Mouse (Mus musculus): Measurements from ENCODE around the gene Scarb2. TPM values are rescaled to one million over a fixed set of nuclear protein-coding genes. Genes with fewer than 3 reads are reported as not detected.

The Scarb2 gene
- polyA plus RNA-seq, 1 experiment: 46.6 TPM

DNA sequence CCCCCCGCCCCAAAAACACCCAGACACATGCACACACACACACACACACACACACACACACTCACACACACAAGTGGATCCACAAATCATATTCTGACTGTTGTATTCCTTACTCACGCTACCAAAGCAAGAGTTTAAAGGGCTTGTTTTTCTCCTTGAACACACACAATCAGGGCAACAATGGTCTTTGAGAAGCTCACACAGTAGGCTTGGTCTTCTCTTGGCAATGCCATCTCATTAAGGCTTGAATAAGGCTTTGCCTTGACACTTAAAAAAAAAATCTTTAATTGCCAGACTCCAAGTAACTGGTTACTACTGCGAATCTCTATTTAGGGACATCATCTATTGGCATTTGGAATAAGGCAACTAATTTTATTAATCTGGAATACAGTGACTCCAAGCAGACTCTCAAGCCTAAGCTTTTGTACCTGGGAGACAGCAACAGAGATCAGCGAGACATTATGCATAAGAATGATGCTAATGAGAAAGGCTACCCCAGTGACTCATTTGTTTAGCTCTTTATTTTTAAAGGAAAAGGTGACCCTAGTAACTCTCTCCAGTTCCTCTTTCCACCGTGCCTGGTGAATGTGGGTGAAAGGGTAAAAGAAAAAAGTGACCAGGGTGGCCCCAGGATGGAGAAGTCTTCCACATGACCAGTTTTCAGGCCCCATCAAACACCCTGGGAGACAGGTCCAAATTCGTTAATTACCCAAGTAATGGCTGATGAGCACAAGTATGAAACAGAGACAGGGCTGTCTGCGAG, 2.6 kb downstream of the Scarb2 start:
- Histone ChIP-seq H3K4me3 (peak overlapping the region; percentile 76), H3K36me3 (ENCODE audit: control insufficient read depth, insufficient read depth) (no peaks in the 10 kb centered on the region)
- TF ChIP-seq SRF (IDR thresholded peaks at IDR 0.05; ENCODE audit: control insufficient read depth, insufficient read length, low read depth): no peak
- TF ChIP-seq POLR2A (IDR thresholded peaks at IDR 0.05; ENCODE audit: insufficient read length, low read depth): no peak
- no peak for TF ChIP-seq MAX (IDR thresholded peaks at IDR 0.05; ENCODE audit: low read depth)
- TF ChIP-seq USF1 (IDR thresholded peaks at IDR 0.05; ENCODE audit: low read depth): no peak

DNA sequence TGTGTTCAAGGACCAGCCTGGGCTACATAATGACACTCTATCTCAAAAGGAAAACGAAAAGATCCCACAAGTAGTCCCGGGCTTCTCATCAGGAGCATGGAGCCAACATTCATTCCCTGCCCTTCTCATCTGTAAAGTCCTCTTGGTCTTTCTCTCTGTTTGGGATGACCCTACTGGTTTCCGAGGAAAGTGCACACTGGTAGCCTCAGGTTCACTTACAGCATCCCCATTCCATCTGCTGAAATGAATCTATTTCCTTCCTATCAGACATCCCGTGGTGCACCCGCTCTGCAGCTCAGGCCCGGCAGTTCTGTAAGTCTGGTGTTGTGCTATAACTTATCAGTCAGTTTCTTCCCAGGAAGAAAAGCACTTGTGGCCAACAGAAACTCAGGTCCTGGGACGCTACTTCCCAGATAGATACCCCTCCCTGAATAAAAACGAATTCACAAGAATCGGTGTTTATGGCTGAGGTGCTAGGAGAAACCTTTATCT, 3.2 kb downstream of the Scarb2 start:
- TF ChIP-seq E2F4 (IDR thresholded peaks at IDR 0.05; ENCODE audit: insufficient read depth) (no peak), MYOD1 (IDR thresholded peaks at IDR 0.05; ENCODE audit: control insufficient read depth in 1 of 3, insufficient read length in 2 of 3, low read depth in 2 of 3) (no peak), REST (IDR thresholded peaks at IDR 0.05; ENCODE audit: insufficient read depth, insufficient read length) (no peak), TCF12 (IDR thresholded peaks at IDR 0.05; ENCODE audit: insufficient read depth, poor library complexity, severe bottlenecking) (no peak), MAX (IDR thresholded peaks at IDR 0.05; ENCODE audit: low read depth) (no peak), CEBPB (IDR thresholded peaks at IDR 0.05; ENCODE audit: insufficient read depth, poor library complexity, severe bottlenecking) (no peak), POLR2AphosphoS2 (IDR thresholded peaks at IDR 0.05; ENCODE audit: insufficient read length, low read depth) (no peak), USF1 (IDR thresholded peaks at IDR 0.05; ENCODE audit: low read depth) (no peak), TCF3 (IDR thresholded peaks at IDR 0.05; ENCODE audit: insufficient read length, low read depth) (no peak), SRF (IDR thresholded peaks at IDR 0.05; ENCODE audit: control insufficient read depth, insufficient read length, low read depth) (no peak)
- H3K79me2 ChIP-seq (ENCODE audit: control insufficient read depth, insufficient read depth): peaks cover 46% of the 10 kb centered on the region
- peak overlapping the region; percentile 76 for H3K4me3 ChIP-seq

More for the DNA sequence above, 2.6 kb downstream of the Scarb2 start:
- Histone ChIP-seq H3ac (ENCODE audit: control insufficient read depth, insufficient read length) (peak overlapping the region; percentile 100), H3K79me2 (ENCODE audit: control insufficient read depth, insufficient read depth) (peaks cover 46% of the 10 kb centered on the region), H3K4me2 (ENCODE audit: low read depth) (peak overlapping the region; percentile 93), H3K27me3 (ENCODE audit: control insufficient read depth, insufficient read depth, insufficient read length) (no peaks in the 10 kb centered on the region)

DNA sequence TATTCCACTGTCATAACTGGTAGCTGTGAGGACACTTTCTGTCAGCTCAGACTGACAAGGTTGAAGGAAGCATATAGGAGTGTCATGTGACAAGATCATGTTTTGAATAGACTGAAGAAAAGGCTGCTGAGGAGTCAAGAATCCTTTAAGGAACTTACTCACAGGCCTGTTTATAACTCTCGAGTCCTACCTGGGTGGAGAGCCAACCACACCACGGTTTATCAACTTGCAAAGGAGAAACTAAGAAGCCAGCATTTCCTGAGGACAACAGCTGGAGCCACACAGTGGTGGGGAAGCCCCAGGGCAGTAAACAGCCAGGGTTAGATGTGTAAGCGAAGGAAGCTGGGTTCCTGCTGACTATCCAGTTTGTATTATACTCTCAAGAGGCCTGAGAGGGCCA, 7.3 kb downstream of the Scarb2 start:
- no peak overlapping the region for H3ac ChIP-seq (ENCODE audit: control insufficient read depth, insufficient read length)
- no peak overlapping the region for H3K4me2 ChIP-seq (ENCODE audit: low read depth)
- no peak overlapping the region for H3K4me3 ChIP-seq
- TF ChIP-seq MYOG (IDR thresholded peaks at IDR 0.05; ENCODE audit: control insufficient read depth in 1 of 3, insufficient read depth in 1 of 3, insufficient read length in 2 of 3, low read depth in 2 of 3): peak in 1 of 3 experiments; percentile 13
- no peak for TF ChIP-seq REST (IDR thresholded peaks at IDR 0.05; ENCODE audit: insufficient read depth, insufficient read length)
- TF ChIP-seq MAX (IDR thresholded peaks at IDR 0.05; ENCODE audit: low read depth): no peak
- peak; percentile 1 for TF ChIP-seq USF1 (IDR thresholded peaks at IDR 0.05; ENCODE audit: low read depth)
- TF ChIP-seq MYOD1 (IDR thresholded peaks at IDR 0.05; ENCODE audit: control insufficient read depth in 1 of 3, insufficient read length in 2 of 3, low read depth in 2 of 3): no peak
- TF ChIP-seq POLR2A (IDR thresholded peaks at IDR 0.05; ENCODE audit: insufficient read length, low read depth): no peak
- no peak for TF ChIP-seq POLR2AphosphoS2 (IDR thresholded peaks at IDR 0.05; ENCODE audit: insufficient read length, low read depth)
- TF ChIP-seq CEBPB (IDR thresholded peaks at IDR 0.05; ENCODE audit: insufficient read depth, poor library complexity, severe bottlenecking): no peak
- no peak for TF ChIP-seq E2F4 (IDR thresholded peaks at IDR 0.05; ENCODE audit: insufficient read depth)
- no peak for TF ChIP-seq SRF (IDR thresholded peaks at IDR 0.05; ENCODE audit: control insufficient read depth, insufficient read length, low read depth)
- no peak for TF ChIP-seq TCF12 (IDR thresholded peaks at IDR 0.05; ENCODE audit: insufficient read depth, poor library complexity, severe bottlenecking)
- no peak for TF ChIP-seq TCF3 (IDR thresholded peaks at IDR 0.05; ENCODE audit: insufficient read length, low read depth)
- peaks cover 65% of the 10 kb centered on the region for H3K79me2 ChIP-seq (ENCODE audit: control insufficient read depth, insufficient read depth)
- no peaks in the 10 kb centered on the region for H3K36me3 ChIP-seq (ENCODE audit: control insufficient read depth, insufficient read depth)
- H3K27me3 ChIP-seq (ENCODE audit: control insufficient read depth, insufficient read depth, insufficient read length): no peaks in the 10 kb centered on the region

More for the DNA sequence above, 3.2 kb downstream of the Scarb2 start:
- peak overlapping the region; percentile 93 for H3K4me2 ChIP-seq (ENCODE audit: low read depth)
- no peak overlapping the region for H3ac ChIP-seq (ENCODE audit: control insufficient read depth, insufficient read length)
- no peaks in the 10 kb centered on the region for H3K36me3 ChIP-seq (ENCODE audit: control insufficient read depth, insufficient read depth)
- H3K27me3 ChIP-seq (ENCODE audit: control insufficient read depth, insufficient read depth, insufficient read length): no peaks in the 10 kb centered on the region

DNA sequence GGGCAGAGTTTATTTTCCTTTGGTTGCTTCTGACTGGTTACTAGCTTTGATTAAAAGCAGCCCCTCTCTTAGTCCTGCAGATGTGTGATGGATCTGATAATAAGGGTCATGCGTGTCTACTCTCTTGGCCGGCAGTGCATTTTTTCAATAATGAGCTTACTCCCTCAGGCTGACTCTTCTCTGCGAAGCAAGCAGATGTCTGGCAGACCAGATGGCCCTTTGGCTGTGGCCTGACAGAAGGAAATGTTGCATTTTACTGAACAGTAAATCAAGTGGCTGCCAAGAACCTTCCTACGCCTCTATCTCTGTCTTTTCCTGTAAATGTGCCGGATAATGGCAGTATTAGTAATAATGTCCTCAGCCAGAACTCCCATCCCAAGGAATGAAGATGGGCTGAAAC, 8.0 kb downstream of the Scarb2 start:
- Histone ChIP-seq H3ac (ENCODE audit: control insufficient read depth, insufficient read length) (no peak overlapping the region), H3K4me2 (ENCODE audit: low read depth) (no peak overlapping the region), H3K4me3 (no peak overlapping the region), H3K27me3 (ENCODE audit: control insufficient read depth, insufficient read depth, insufficient read length) (no peaks in the 10 kb centered on the region), H3K79me2 (ENCODE audit: control insufficient read depth, insufficient read depth) (peaks cover 58% of the 10 kb centered on the region), H3K36me3 (ENCODE audit: control insufficient read depth, insufficient read depth) (no peaks in the 10 kb centered on the region)
- TF ChIP-seq USF1 (IDR thresholded peaks at IDR 0.05; ENCODE audit: low read depth): no peak
- no peak for TF ChIP-seq E2F4 (IDR thresholded peaks at IDR 0.05; ENCODE audit: insufficient read depth)
- TF ChIP-seq MYOD1 (IDR thresholded peaks at IDR 0.05; ENCODE audit: control insufficient read depth in 1 of 3, insufficient read length in 2 of 3, low read depth in 2 of 3): peak in 1 of 3 experiments; percentile 1

DNA sequence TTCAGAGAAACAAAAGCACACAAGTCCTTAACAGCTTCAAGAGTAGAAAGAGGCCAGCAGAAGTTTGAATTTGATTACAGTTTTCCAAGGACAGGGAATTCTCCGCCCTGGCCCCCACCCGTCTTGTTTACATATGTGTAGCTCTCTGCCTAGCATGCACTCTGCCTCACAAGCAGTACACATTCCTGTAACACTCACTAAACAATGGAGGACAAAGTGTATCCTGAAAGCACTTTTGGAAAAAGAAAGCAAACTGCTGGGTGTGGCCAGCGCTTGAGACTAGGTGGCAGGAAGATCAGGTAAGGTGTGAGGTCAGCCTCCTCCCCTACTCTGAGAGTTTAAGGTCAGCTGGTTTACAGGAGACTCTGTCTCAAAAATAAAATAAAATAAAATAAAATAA, 8.4 kb downstream of the Scarb2 start:
- Histone ChIP-seq H3K4me2 (ENCODE audit: low read depth) (no peak overlapping the region), H3K27me3 (ENCODE audit: control insufficient read depth, insufficient read depth, insufficient read length) (no peaks in the 10 kb centered on the region), H3K79me2 (ENCODE audit: control insufficient read depth, insufficient read depth) (peaks cover 54% of the 10 kb centered on the region), H3K4me3 (no peak overlapping the region), H3ac (ENCODE audit: control insufficient read depth, insufficient read length) (no peak overlapping the region), H3K36me3 (ENCODE audit: control insufficient read depth, insufficient read depth) (no peaks in the 10 kb centered on the region)
- TF ChIP-seq TCF12 (IDR thresholded peaks at IDR 0.05; ENCODE audit: insufficient read depth, poor library complexity, severe bottlenecking) (no peak), POLR2AphosphoS2 (IDR thresholded peaks at IDR 0.05; ENCODE audit: insufficient read length, low read depth) (no peak), MAX (IDR thresholded peaks at IDR 0.05; ENCODE audit: low read depth) (no peak), REST (IDR thresholded peaks at IDR 0.05; ENCODE audit: insufficient read depth, insufficient read length) (no peak), E2F4 (IDR thresholded peaks at IDR 0.05; ENCODE audit: insufficient read depth) (no peak), TCF3 (IDR thresholded peaks at IDR 0.05; ENCODE audit: insufficient read length, low read depth) (no peak), CEBPB (IDR thresholded peaks at IDR 0.05; ENCODE audit: insufficient read depth, poor library complexity, severe bottlenecking) (no peak), POLR2A (IDR thresholded peaks at IDR 0.05; ENCODE audit: insufficient read length, low read depth) (no peak), SRF (IDR thresholded peaks at IDR 0.05; ENCODE audit: control insufficient read depth, insufficient read length, low read depth) (no peak), USF1 (IDR thresholded peaks at IDR 0.05; ENCODE audit: low read depth) (no peak), MYOD1 (IDR thresholded peaks at IDR 0.05; ENCODE audit: control insufficient read depth in 1 of 3, insufficient read length in 2 of 3, low read depth in 2 of 3) (no peak), MYOG (IDR thresholded peaks at IDR 0.05; ENCODE audit: control insufficient read depth in 1 of 3, insufficient read depth in 1 of 3, insufficient read length in 2 of 3, low read depth in 2 of 3) (no peak)

Measured in myocyte (in vitro differentiated cells).